Mouse (Mus musculus) erythroblast, embryonic 14.5 days (primary cell): Measurements from ENCODE around the gene Olfr206. TPM values are rescaled to one million over a fixed set of nuclear protein-coding genes. Genes with fewer than 3 reads are reported as not detected.
"Not testable (repeated sequence)": the region's sequence is repeated elsewhere in the genome, so short reads cannot be mapped to it uniquely, and the experiment has no call there.

ENCODE experiments used
- H3K27me3 ChIP-seq: 2 replicates; pipeline ENCODE4 v1.6.1; 2012; ENCODE audit warnings: inconsistent platforms; ENCODE audit not compliant: control insufficient read depth
- H3K36me3 ChIP-seq: 2 replicates; pipeline ENCODE4 v1.6.1; 2012; ENCODE audit warnings: mild to moderate bottlenecking, inconsistent platforms; ENCODE audit not compliant: control insufficient read depth
- H3K4me1 ChIP-seq: 2 replicates; pipeline ENCODE4 v1.6.1; 2012; ENCODE audit warnings: inconsistent platforms; ENCODE audit not compliant: control insufficient read depth
- H3K4me3 ChIP-seq: replicated peaks from 2 replicates; pipeline ENCODE3; 2012; ENCODE audit warnings: moderate library complexity, mild to moderate bottlenecking, inconsistent platforms
- H3K9me3 ChIP-seq: 2 replicates; pipeline ENCODE4 v1.6.1; 2012; ENCODE audit warnings: low read length, inconsistent platforms, mixed read lengths; ENCODE audit not compliant: control insufficient read depth
- GATA1 ChIP-seq: IDR thresholded peaks from 2 replicates; pipeline ENCODE4 v1.6.1; 2012; ENCODE audit warnings: low read length, inconsistent platforms, mixed read lengths
- TAL1 ChIP-seq: IDR thresholded peaks from 3 replicates; pipeline ENCODE4 v1.6.1; 2012; ENCODE audit warnings: low read length, inconsistent platforms, mixed read lengths
- polyA plus RNA-seq: library from polyadenylated mRNA; stranded (reverse); fragments of >175 nt; gene quantifications from 2 replicates; pipeline ENCODE4 v1.2.3, GENCODE M21; 2012

Gene Olfr206
- not detected in 2 replicates for polyA plus RNA-seq

GRCm38 (mm10) chr16:59349146-59349545, at the start of gene Olfr206:
Gene Olfr206, minus strand, starts transcription at chr16:59349246.
- TF ChIP-seq TAL1 (no peak), GATA1 (no peak)
- Histone ChIP-seq H3K4me1 (no peaks in the 10 kb centered on the region), H3K27me3 (no peaks in the 10 kb centered on the region)

DNA sequence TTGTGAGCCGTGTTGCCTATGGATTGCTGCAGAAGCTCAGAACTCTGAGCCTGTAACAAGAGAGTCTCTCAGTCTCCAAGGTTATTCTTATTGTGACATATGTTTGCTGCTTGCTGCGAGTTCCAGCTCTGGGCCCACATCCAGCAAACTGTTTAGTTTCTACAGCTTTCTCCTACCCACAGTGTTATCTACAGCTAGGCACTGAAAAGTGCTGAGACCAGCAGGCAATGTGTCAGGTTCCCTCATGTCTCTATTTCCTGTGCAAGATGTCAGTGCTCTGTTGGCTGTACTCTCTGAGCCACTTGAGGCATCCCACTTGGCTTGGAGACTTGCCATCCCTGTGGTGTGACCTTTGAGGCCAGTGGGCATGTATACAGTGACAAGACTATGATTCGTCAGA, 44.3 kb upstream of the Olfr206 start:
- Histone ChIP-seq H3K4me1 (no peaks in the 10 kb centered on the region), H3K36me3 (no peaks in the 10 kb centered on the region), H3K27me3 (no peaks in the 10 kb centered on the region), H3K4me3 (no peak overlapping the region), H3K9me3 (peaks cover 2% of the 10 kb centered on the region; the same call in 1 of the 2 replicates)
- TF ChIP-seq TAL1, result no peak

More at GRCm38 (mm10) chr16:59349146-59349545, at the start of gene Olfr206:
- no peak within 1 kb of the TSS for H3K4me3 ChIP-seq
- 0 out of 2 replicates have a peak, but pooled peaks cover 2% of the 10 kb centered on the region for H3K9me3 ChIP-seq
- H3K36me3 ChIP-seq, result no peaks in the 10 kb centered on the region

GRCm38 (mm10) chr16:59363893-59364292, 14.8 kb upstream of the Olfr206 start, which contains the start of gene Olfr209:
Gene Olfr209, minus strand, starts transcription at chr16:59363993.
- no peak for TF ChIP-seq GATA1
- no peak for TF ChIP-seq TAL1
- H3K4me1 ChIP-seq, result no peaks in the 10 kb centered on the region
- H3K27me3 ChIP-seq, result no peaks in the 10 kb centered on the region
- no peaks in the 10 kb centered on the region; the same call in 1 of the 2 replicates for H3K9me3 ChIP-seq
- no peaks in the 10 kb centered on the region for H3K36me3 ChIP-seq
- H3K4me3 ChIP-seq, result no peak within 1 kb of the TSS

DNA sequence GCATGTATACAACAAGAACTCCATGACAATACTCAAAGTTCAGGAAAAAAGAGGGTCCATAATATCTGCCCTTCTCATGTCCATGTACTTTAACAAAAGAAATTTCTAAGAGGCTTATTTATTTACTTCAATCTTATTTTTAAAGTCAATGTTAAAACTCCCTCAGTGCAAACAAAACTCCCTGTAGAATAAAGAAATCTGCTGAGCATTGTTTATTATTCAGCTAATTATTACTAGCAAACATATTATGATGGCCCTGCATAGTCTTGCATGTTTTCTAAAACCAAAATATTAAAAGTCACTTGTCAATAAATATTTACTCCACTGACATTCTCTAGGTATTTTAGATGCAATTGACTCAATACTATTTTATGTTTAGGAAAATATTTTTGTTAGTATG, 18.0 kb downstream of the Olfr206 start, which contains the start of gene Olfr205:
Olfr205 (minus strand) TSS at position 101 of the 400 bp plus-strand sequence.
- Histone ChIP-seq H3K27me3 (no peaks in the 10 kb centered on the region), H3K9me3 (peaks cover 4% of the 10 kb centered on the region; the same call in 1 of the 2 replicates), H3K4me3 (no peak within 1 kb of the TSS), H3K4me1 (no peaks in the 10 kb centered on the region), H3K36me3 (no peaks in the 10 kb centered on the region)
- TF ChIP-seq GATA1, result no peak
- TF ChIP-seq TAL1, result no peak

- not testable (repeated sequence) for H3K9me3 ChIP-seq
Measured at GRCm38 (mm10) chr16:59323262-59323661, 25.8 kb downstream of the Olfr206 start.

GRCm38 (mm10) chr16:59318148-59318547, 30.9 kb downstream of the Olfr206 start, which contains the start of gene Olfr204:
Gene Olfr204, minus strand, starts transcription at chr16:59318248.
- Histone ChIP-seq H3K36me3 (no peaks in the 10 kb centered on the region), H3K4me3 (no peak within 1 kb of the TSS), H3K4me1 (no peaks in the 10 kb centered on the region), H3K27me3 (no peaks in the 10 kb centered on the region), H3K9me3 (no peaks in the 10 kb centered on the region)
- TF ChIP-seq TAL1 (no peak), GATA1 (no peak)

More at GRCm38 (mm10) chr16:59323262-59323661, 25.8 kb downstream of the Olfr206 start:
- not testable (repeated sequence) for H3K4me3 ChIP-seq, H3K36me3 ChIP-seq, H3K4me1 ChIP-seq, H3K27me3 ChIP-seq

GRCm38 (mm10) chr16:59298581-59298980, 50.5 kb downstream of the Olfr206 start, which contains the start of gene Olfr203:
Gene Olfr203, plus strand, starts transcription at chr16:59298881.
- no peak for TF ChIP-seq GATA1
- no peak for TF ChIP-seq TAL1
- Histone ChIP-seq H3K36me3 (no peaks in the 10 kb centered on the region), H3K4me1 (no peaks in the 10 kb centered on the region), H3K27me3 (no peaks in the 10 kb centered on the region), H3K4me3 (no peak within 1 kb of the TSS), H3K9me3 (no peaks in the 10 kb centered on the region)

Other genes starting within 250 kb of the Olfr206 start
- not detected in 2 replicates for gene Olfr193, start 237.4 kb downstream of the Olfr206 start, polyA plus RNA-seq
- gene Olfr194, start 228.2 kb downstream of the Olfr206 start, polyA plus RNA-seq, result not detected in 2 replicates
- not detected in 2 replicates for gene Olfr195, start 202.2 kb downstream of the Olfr206 start, polyA plus RNA-seq
- not detected in 2 replicates for gene Olfr196, start 178.8 kb downstream of the Olfr206 start, polyA plus RNA-seq
- gene Olfr198, start 145.7 kb downstream of the Olfr206 start, polyA plus RNA-seq, result not detected in 2 replicates
- gene Olfr199, start 129.5 kb downstream of the Olfr206 start, polyA plus RNA-seq, result not detected in 2 replicates
- not detected in 2 replicates for gene Olfr201, start 76.6 kb downstream of the Olfr206 start, polyA plus RNA-seq
- gene Olfr202, start 62.5 kb downstream of the Olfr206 start, polyA plus RNA-seq, result not detected in 2 replicates
- not detected in 2 replicates for gene Olfr203, start 50.4 kb downstream of the Olfr206 start, polyA plus RNA-seq
- not detected in 2 replicates for gene Olfr204, start 31.0 kb downstream of the Olfr206 start, polyA plus RNA-seq
- not detected in 2 replicates for gene Olfr205, start 18.1 kb downstream of the Olfr206 start, polyA plus RNA-seq
- not detected in 2 replicates for gene Olfr209, start 14.7 kb upstream of the Olfr206 start, polyA plus RNA-seq
- 0.01 TPM in 1 of 2 replicates, not detected in the other for gene Gabrr3, start 58.1 kb upstream of the Olfr206 start, polyA plus RNA-seq
- gene Riox2, start 122.5 kb upstream of the Olfr206 start, polyA plus RNA-seq, result 0.15 and 0.16 TPM in 2 replicates